ENCODE assay signal across 8 mouse cellular contexts in genomic region chr6:42692517-42693190, GRCm38 (mm10). TPM values are rescaled to one million over a fixed set of nuclear protein-coding genes. Genes with fewer than 3 reads are reported as not detected.
A peak's percentile ranks its signal among the peaks of the same experiment; 100 is the strongest.
DNase-seq lines count a peak whose midpoint lies in the region; ATAC-seq and TF ChIP-seq lines count a peak whose summit lies in the region.

No protein-coding gene starts in this region.

- no peak overlapping the region for H3K27ac ChIP-seq in ES-E14 (ENCODE audit: insufficient read depth, low read depth, low read length, poor library complexity, severe bottlenecking)
- peak overlapping the region; percentile 93 for H3K27ac ChIP-seq in forebrain, embryonic 16.5 days (ENCODE audit: low read length)
- no peak overlapping the region for H3K27ac ChIP-seq in liver, embryonic 14.5 days
- peak overlapping the region; percentile 95 for H3K27ac ChIP-seq in neural tube, embryonic 12.5 days

- H3K4me3 ChIP-seq in ES-E14 (ENCODE audit: insufficient read depth in 1 of 2, low read depth in 1 of 2, low read length in 2 of 2, poor library complexity in 1 of 2, severe bottlenecking in 1 of 2) = peak overlapping the region; percentile 76 to 80
- H3K4me3 ChIP-seq in forebrain, embryonic 16.5 days (replicated peaks; ENCODE audit: low read length) = peak overlapping the region; percentile 61
- H3K4me3 ChIP-seq in liver, embryonic 14.5 days (ENCODE audit: insufficient read depth in 1 of 2, low read depth in 2 of 2, low read length in 2 of 2) = peak overlapping the region; percentile 66
- peak overlapping the region; percentile 57 for H3K4me3 ChIP-seq in neural tube, embryonic 12.5 days

- DNase-seq in ES-E14 (ENCODE audit: low read depth, low spot score) = peak; percentile 69
- DNase-seq in cerebellum, adult 18-20 months = peak; percentile 83 to 91
- peak; percentile 82 to 85 for DNase-seq in heart, postnatal 14 days
- peak; percentile 39 for DNase-seq in large intestine, adult 2 months (ENCODE audit: low read depth, low spot score)
- DNase-seq in liver, embryonic 14.5 days (ENCODE audit: low read depth in 3 of 3, low spot score in 3 of 3) = peak in 2 of 3 experiments; percentile 33
- DNase-seq in urinary bladder, postnatal 14 days (ENCODE audit: low spot score) = peak; percentile 83

- no peaks in the 10 kb centered on the region for H3K36me3 ChIP-seq in ES-E14 (ENCODE audit: control insufficient read depth, insufficient read depth, low read length, poor library complexity, severe bottlenecking)
- peaks cover 3% of the 10 kb centered on the region; the same call in 1 of the 2 replicates for H3K36me3 ChIP-seq in forebrain, embryonic 16.5 days (ENCODE audit: control insufficient read depth, insufficient read depth)
- H3K36me3 ChIP-seq in liver, embryonic 14.5 days (replicated peaks; ENCODE audit: control insufficient read depth, insufficient read depth, low read depth) = no peaks in the 10 kb centered on the region
- peaks cover under 1% of the 10 kb centered on the region; the same call in 1 of the 2 replicates for H3K36me3 ChIP-seq in neural tube, embryonic 12.5 days

- 0 out of 4 replicates have a peak, but pooled peaks cover 0 to 3% of the 10 kb centered on the region in 2 experiments for H3K4me1 ChIP-seq in ES-E14 (ENCODE audit: control insufficient read depth in 2 of 2, insufficient read depth in 2 of 2, low read length in 2 of 2, poor library complexity in 1 of 2)
- peaks cover 17% of the 10 kb centered on the region for H3K4me1 ChIP-seq in forebrain, embryonic 16.5 days (replicated peaks; ENCODE audit: control insufficient read depth, insufficient read depth, low read length)
- peaks cover 0 to 14% of the 10 kb centered on the region in 2 experiments; a peak in 2 of 4 replicates for H3K4me1 ChIP-seq in liver, embryonic 14.5 days (replicated peaks; ENCODE audit: control insufficient read depth in 2 of 2, insufficient read depth in 2 of 2, low read length in 1 of 2)
- peaks cover 9% of the 10 kb centered on the region for H3K4me1 ChIP-seq in neural tube, embryonic 12.5 days

- H3K4me2 ChIP-seq in forebrain, embryonic 16.5 days (ENCODE audit: low read length) = peak overlapping the region; percentile 55
- H3K4me2 ChIP-seq in liver, embryonic 14.5 days (ENCODE audit: low read depth) = peak overlapping the region; percentile 78
- peak overlapping the region; percentile 77 for H3K4me2 ChIP-seq in neural tube, embryonic 12.5 days (replicated peaks)

- intact Hi-C loops in heart, postnatal 14 days (cut with DNase I) = loop anchor here (5.0 kb wide), 1 partner anchor 45 kb away; the partner anchor contains the start of gene Tcaf2

- no peak for TF ChIP-seq CTCF in liver, embryonic 14.5 days (IDR thresholded peaks at IDR 0.05; ENCODE audit: low read depth)

- no peaks in the 10 kb centered on the region for H3K9me3 ChIP-seq in ES-E14 (ENCODE audit: control insufficient read depth, insufficient read depth, low read depth, low read length)
- H3K9me3 ChIP-seq in forebrain, embryonic 16.5 days (ENCODE audit: control insufficient read depth, low read length) = no peaks in the 10 kb centered on the region
- H3K9me3 ChIP-seq in liver, embryonic 14.5 days (ENCODE audit: control insufficient read depth, low read length) = no peaks in the 10 kb centered on the region
- H3K9me3 ChIP-seq in neural tube, embryonic 12.5 days = no peaks in the 10 kb centered on the region

- peak; percentile 96 for ATAC-seq in forebrain, embryonic 16.5 days
- peak; percentile 75 for ATAC-seq in liver, embryonic 14.5 days (ENCODE audit: insufficient read depth)
- ATAC-seq in neural tube, embryonic 12.5 days (ENCODE audit: low FRiP score, low read depth) = peak; percentile 93

- no peak for TF ChIP-seq EP300 in liver, embryonic 14.5 days (IDR thresholded peaks at IDR 0.05; ENCODE audit: low read depth)

- WGBS in forebrain, embryonic 16.5 days = under 1% methylated on average over 32 of the region's 32 CpGs
- WGBS in large intestine, adult 2 months = under 1% methylated on average over 32 of the region's 32 CpGs
- WGBS in liver, embryonic 14.5 days (ENCODE audit: insufficient replicate concordance) = 1% methylated on average over 32 of the region's 32 CpGs
- under 1% methylated on average over 32 of the region's 32 CpGs for WGBS in neural tube, embryonic 12.5 days

- H3K9ac ChIP-seq in ES-E14 (ENCODE audit: insufficient read depth, low read depth, low read length, poor library complexity, severe bottlenecking) = peak overlapping the region; percentile 65
- H3K9ac ChIP-seq in forebrain, embryonic 16.5 days (replicated peaks; ENCODE audit: low read depth, low read length) = peak overlapping the region; percentile 80
- peak overlapping the region; percentile 60 for H3K9ac ChIP-seq in liver, embryonic 14.5 days (replicated peaks)
- peak overlapping the region; percentile 77 for H3K9ac ChIP-seq in neural tube, embryonic 12.5 days

- in situ Hi-C loops in ES-E14 (cut with MboI; ENCODE audit: low sequenced_read_pairs in 2 of 2, unreplicated experiment in 2 of 2) = no loop called here

- H3K27me3 ChIP-seq in forebrain, embryonic 16.5 days (replicated peaks; ENCODE audit: control insufficient read depth, insufficient read depth, low read length) = no peaks in the 10 kb centered on the region
- no peaks in the 10 kb centered on the region for H3K27me3 ChIP-seq in liver, embryonic 14.5 days (ENCODE audit: control insufficient read depth, insufficient read depth, low read length)
- no peaks in the 10 kb centered on the region for H3K27me3 ChIP-seq in neural tube, embryonic 12.5 days (replicated peaks)

TF ChIP-seq in ES-E14, 5 proteins besides CTCF, POLR2A, EP300 and RAD21:
- TF ChIP-seq ZC3H11A (IDR thresholded peaks at IDR 0.05; ENCODE audit: borderline replicate concordance, low read depth, low read length) = no peak

RNA-seq across cellular contexts. Expression of gene Tcaf1, which starts 17.2 kb away (rescaled TPM):
- total RNA-seq in ES-E14 (2012; rRNA removed) = 12.5 and 19.9 TPM in 2 replicates
- 211 and 221 TPM in 2 replicates for polyA plus RNA-seq in forebrain, embryonic 16.5 days (2015; fragmentation: Nextera tagmentation; extraction: Ambion mirVana)
- total RNA-seq in heart, postnatal 14 days (2021) = 10 to 100 TPM; 18.1 to 18.6 TPM
- 5.1 and 7.0 TPM in 2 replicates for polyA plus RNA-seq in large intestine, adult 2 months (2012; rRNA removed)
- 2.2 TPM in 2 replicates for polyA plus RNA-seq in liver, embryonic 14.5 days (2012; rRNA removed)
- polyA plus RNA-seq in liver, embryonic 14.5 days (2014; fragmentation: Nextera tagmentation; extraction: Ambion mirVana) = 3.1 and 4.2 TPM in 2 replicates
- 182 and 184 TPM in 2 replicates for polyA plus RNA-seq in neural tube, embryonic 12.5 days (2016; fragmentation: Nextera tagmentation; extraction: Ambion mirVana)

RNA-seq across cellular contexts. Expression of gene Olfr453, which starts 46.5 kb away (rescaled TPM):
- not detected in 2 replicates for total RNA-seq in ES-E14 (2012; rRNA removed)
- not detected in 2 replicates for polyA plus RNA-seq in forebrain, embryonic 16.5 days (2015; fragmentation: Nextera tagmentation; extraction: Ambion mirVana)
- total RNA-seq in heart, postnatal 14 days (2021) = not detected
- polyA plus RNA-seq in large intestine, adult 2 months (2012; rRNA removed) = not detected in 2 replicates
- not detected in 2 replicates for polyA plus RNA-seq in liver, embryonic 14.5 days (2012; rRNA removed)
- not detected in 2 replicates for polyA plus RNA-seq in liver, embryonic 14.5 days (2014; fragmentation: Nextera tagmentation; extraction: Ambion mirVana)
- polyA plus RNA-seq in neural tube, embryonic 12.5 days (2016; fragmentation: Nextera tagmentation; extraction: Ambion mirVana) = not detected in 2 replicates

RNA-seq across cellular contexts. Expression of gene Tcaf2, which starts 47.6 kb away (rescaled TPM):
- 2.5 and 3.7 TPM in 2 replicates for total RNA-seq in ES-E14 (2012; rRNA removed)
- 1.0 and 1.6 TPM in 2 replicates for polyA plus RNA-seq in forebrain, embryonic 16.5 days (2015; fragmentation: Nextera tagmentation; extraction: Ambion mirVana)
- 1 to 10 TPM; 4.4 to 4.5 TPM for total RNA-seq in heart, postnatal 14 days (2021)
- 1.2 and 2.8 TPM in 2 replicates for polyA plus RNA-seq in large intestine, adult 2 months (2012; rRNA removed)
- polyA plus RNA-seq in liver, embryonic 14.5 days (2012; rRNA removed) = 0.07 and 0.12 TPM in 2 replicates
- polyA plus RNA-seq in liver, embryonic 14.5 days (2014; fragmentation: Nextera tagmentation; extraction: Ambion mirVana) = 0.04 and 0.06 TPM in 2 replicates
- polyA plus RNA-seq in neural tube, embryonic 12.5 days (2016; fragmentation: Nextera tagmentation; extraction: Ambion mirVana) = 3.5 and 4.5 TPM in 2 replicates

Comparison
In these comparisons a context has a peak if more than half of its experiments do, and no peak if none do; other contexts are left out.
1. DNase-seq: peak in every context shown above with its lines; median percentile 87 in cerebellum, adult 18-20 months; 84 in heart, postnatal 14 days; 83 in urinary bladder, postnatal 14 days; 69 in ES-E14; 39 in large intestine, adult 2 months; 33 in liver, embryonic 14.5 days.
2. H3K27ac ChIP-seq: peak in forebrain, embryonic 16.5 days (single experiment) and neural tube, embryonic 12.5 days (single experiment); none in ES-E14 (single experiment) and liver, embryonic 14.5 days (single experiment).
3. RNA of gene Tcaf1, which starts 17.2 kb away (polyA plus RNA-seq): 211 to 221 TPM in forebrain, embryonic 16.5 days and 182 to 184 TPM in neural tube, embryonic 12.5 days; 5.1 to 7.0 TPM in large intestine, adult 2 months and 2.2 to 4.2 TPM in liver, embryonic 14.5 days; every median in the first group is over 10 times any median in the second.
4. Peak in every context shown above with its lines, with median percentiles within 50 percentile points of each other: H3K4me3 ChIP-seq, H3K9ac ChIP-seq, ATAC-seq and H3K4me2 ChIP-seq.